Mouse (Mus musculus) left cerebral cortex, postnatal 14 days (tissue): Measurements from ENCODE around the gene Spdl1. TPM values are rescaled to one million over a fixed set of nuclear protein-coding genes. Genes with fewer than 3 reads are reported as not detected.

Source experiments
- DNase-seq, 2 experiments: peaks; one replicate each; pipeline ENCODE4 v3.0.0; 2021 to 2022; ENCODE audit warnings: low spot score in 2 of 2, mixed read lengths in 1 of 2
- intact Hi-C: fragments of 180-260 bp; cut with DNase I; formaldehyde crosslinking; loops from one replicate; pipeline ENCODE4 v1.15.1; 2025
- long read RNA-seq, 2 experiments: library from polyadenylated mRNA; stranded (forward); transcript quantifications; one replicate each; pipeline ENCODE4 v2.0.0; 2021
- total RNA-seq, 2 experiments: library from RNA; stranded (reverse); gene quantifications; 2 replicates each; pipeline ENCODE4 v1.2.3; 2021

Gene Spdl1
- under 1 TPM; 0.70 to 0.91 TPM for total RNA-seq
- long read RNA-seq, experiment 1, partial matches to known transcripts: 0 of 1 reads
- long read RNA-seq, experiment 1, other reads (novel, unspliced or antisense): 0 of 1 reads
- long read RNA-seq, experiment 2: 0 reads

- intact Hi-C loops: no loop called here
- peak; percentile 94 to 97 for DNase-seq
Observed at GRCm38 (mm10) chr11:34833318-34834086, at the start of gene Spdl1. TSS of gene Spdl1 (minus strand) at chr11:34833641.

- DNase-seq: peak; percentile 55 to 64
- intact Hi-C loops: loop anchor here (2.0 to 5.0 kb wide), 3 partner anchors 237 to 571 kb away; no protein-coding TSS in a partner anchor
Observed at GRCm38 (mm10) chr11:34881528-34881927, 48.1 kb upstream of the Spdl1 start.

GRCm38 (mm10) chr11:34879678-34880077, 46.2 kb upstream of the Spdl1 start:
- no peak for DNase-seq
- intact Hi-C loops: loop anchor here (2.0 to 5.0 kb wide), 3 partner anchors 239 to 573 kb away; no protein-coding TSS in a partner anchor

GRCm38 (mm10) chr11:34873861-34874260, 40.4 kb upstream of the Spdl1 start:
- DNase-seq: no peak
- intact Hi-C loops: no loop called here

GRCm38 (mm10) chr11:34872432-34872831, 39.0 kb upstream of the Spdl1 start:
- intact Hi-C loops: no loop called here
- no peak for DNase-seq

GRCm38 (mm10) chr11:34871991-34872390, 38.5 kb upstream of the Spdl1 start:
- no peak for DNase-seq
- intact Hi-C loops: no loop called here

- intact Hi-C loops: no loop called here
- DNase-seq: no peak
Observed at GRCm38 (mm10) chr11:34871456-34871855, 38.0 kb upstream of the Spdl1 start.

GRCm38 (mm10) chr11:34868626-34869025, 35.2 kb upstream of the Spdl1 start:
- no peak for DNase-seq
- intact Hi-C loops: no loop called here

- no peak for DNase-seq
- intact Hi-C loops: no loop called here
Observed at GRCm38 (mm10) chr11:34865741-34866270, 32.4 kb upstream of the Spdl1 start.

GRCm38 (mm10) chr11:34865181-34865580, 31.7 kb upstream of the Spdl1 start:
- intact Hi-C loops: no loop called here
- DNase-seq: peak; percentile 52 to 76

- intact Hi-C loops: no loop called here
Observed at GRCm38 (mm10) chr11:34856652-34857051, 23.2 kb upstream of the Spdl1 start.

GRCm38 (mm10) chr11:34846268-34846652, 12.8 kb upstream of the Spdl1 start:
- intact Hi-C loops: loop anchor here (10.0 kb wide), 1 partner anchor 819 kb away; no protein-coding TSS in a partner anchor
- DNase-seq: no peak

More at GRCm38 (mm10) chr11:34856652-34857051, 23.2 kb upstream of the Spdl1 start:
- DNase-seq: no peak

GRCm38 (mm10) chr11:34845567-34846267, 12.3 kb upstream of the Spdl1 start:
- no peak for DNase-seq
- intact Hi-C loops: loop anchor here (10.0 kb wide), 1 partner anchor 819 kb away; no protein-coding TSS in a partner anchor

- intact Hi-C loops: loop anchor here (10.0 kb wide), 1 partner anchor 821 kb away; no protein-coding TSS in a partner anchor
- peak; percentile 44 to 48 for DNase-seq
Observed at GRCm38 (mm10) chr11:34843517-34843916, 10.1 kb upstream of the Spdl1 start.

- no peak for DNase-seq
- intact Hi-C loops: loop anchor here (10.0 kb wide), 1 partner anchor 825 kb away; no protein-coding TSS in a partner anchor
Observed at GRCm38 (mm10) chr11:34840283-34840682, 6.8 kb upstream of the Spdl1 start.

GRCm38 (mm10) chr11:34839051-34839450, 5.6 kb upstream of the Spdl1 start:
- DNase-seq: no peak
- intact Hi-C loops: no loop called here

GRCm38 (mm10) chr11:34836272-34836671, 2.8 kb upstream of the Spdl1 start:
- DNase-seq: peak; percentile 13 to 16
- intact Hi-C loops: no loop called here

GRCm38 (mm10) chr11:34832678-34833077, 763 bp downstream of the Spdl1 start:
- DNase-seq: no peak
- intact Hi-C loops: no loop called here

GRCm38 (mm10) chr11:34827803-34828202, 5.6 kb downstream of the Spdl1 start:
- intact Hi-C loops: no loop called here
- no peak for DNase-seq

- DNase-seq: no peak
- intact Hi-C loops: no loop called here
Observed at GRCm38 (mm10) chr11:34826940-34827339, 6.5 kb downstream of the Spdl1 start.
